Mouse (Mus musculus): Measurements from ENCODE around the gene Scd3. TPM values are rescaled to one million over a fixed set of nuclear protein-coding genes. Genes with fewer than 3 reads are reported as not detected.
"Not testable (repeated sequence)": the region's sequence is repeated elsewhere in the genome, so short reads cannot be mapped to it uniquely, and the experiment has no call there.

Scd3 gene
- total RNA-seq, 2 experiments from 2014 or later: not detected

DNA sequence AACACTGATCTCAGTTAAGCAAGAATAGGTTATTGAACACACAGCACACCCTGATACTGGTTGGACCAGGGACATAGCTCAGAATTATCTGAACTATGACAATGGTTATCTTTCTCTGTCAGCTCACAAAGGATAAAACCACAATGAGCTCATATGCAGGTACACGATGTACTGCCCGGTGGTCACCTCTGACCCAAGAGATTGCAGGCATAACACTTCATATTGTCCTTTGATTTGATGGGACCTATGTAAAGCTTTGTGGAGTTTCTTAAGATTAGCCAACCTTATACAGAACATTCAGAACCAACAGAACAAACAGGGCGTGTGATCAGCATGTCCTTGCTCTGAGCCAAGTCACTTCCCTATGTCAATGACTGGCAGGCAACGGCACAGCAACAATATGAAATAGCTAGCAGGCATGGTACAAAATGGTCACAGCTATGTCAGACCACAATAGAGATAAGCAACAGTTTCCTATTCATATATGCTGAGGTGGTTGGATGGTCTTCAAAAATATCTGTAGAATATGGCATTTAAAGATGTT lies 28.6 kb downstream of the Scd3 start:
- no peak for DNase-seq (ENCODE audit: low spot score in 2 of 2)

DNA sequence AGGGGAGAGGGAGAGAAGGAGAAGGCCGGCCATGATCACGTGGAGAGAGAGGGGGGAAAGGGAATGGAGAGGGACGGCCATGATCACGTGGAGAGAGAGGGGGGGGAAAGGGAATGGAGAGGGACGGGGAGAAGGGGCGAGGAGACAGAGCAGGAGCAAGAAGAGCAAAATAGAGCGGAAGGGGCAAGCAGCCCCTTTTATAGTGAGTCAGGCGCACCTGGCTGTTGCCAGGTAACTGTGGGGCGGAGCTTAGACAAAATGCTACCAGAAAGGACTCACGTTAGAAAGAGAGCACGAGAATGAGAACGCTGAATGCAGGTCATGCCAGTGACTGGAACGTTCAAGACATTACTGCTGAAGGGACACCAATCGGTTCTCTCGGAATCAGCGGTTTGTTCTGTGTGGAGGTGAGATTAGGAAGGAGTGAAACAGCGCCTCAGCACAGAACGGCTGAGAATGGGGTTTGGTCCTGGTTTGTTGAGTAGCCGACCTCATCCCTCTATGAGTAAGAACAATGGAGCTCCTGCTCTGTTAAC lies 34.5 kb downstream of the Scd3 start:
- no peak for DNase-seq (ENCODE audit: low spot score in 2 of 2)

DNA sequence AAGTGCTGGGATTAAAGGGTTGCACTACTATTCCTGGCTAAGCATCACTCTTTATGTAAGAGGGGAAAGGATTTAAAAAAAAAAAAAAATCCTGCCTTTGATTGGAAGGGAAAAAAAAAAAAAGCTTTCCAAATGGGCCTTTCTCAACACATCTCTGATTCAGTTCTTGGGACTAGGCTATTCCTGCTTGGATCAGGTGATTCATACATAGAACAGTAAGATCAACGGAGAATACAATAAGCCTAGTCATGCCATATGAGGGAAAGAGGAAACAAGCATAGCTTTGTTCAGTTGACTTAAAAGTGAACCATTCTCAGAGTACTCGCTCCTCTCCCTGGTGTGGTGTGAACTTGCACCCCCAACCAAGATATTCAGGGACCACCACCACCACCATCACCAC lies 35.8 kb downstream of the Scd3 start:
- DNase-seq (ENCODE audit: low spot score in 2 of 2): no peak

DNA sequence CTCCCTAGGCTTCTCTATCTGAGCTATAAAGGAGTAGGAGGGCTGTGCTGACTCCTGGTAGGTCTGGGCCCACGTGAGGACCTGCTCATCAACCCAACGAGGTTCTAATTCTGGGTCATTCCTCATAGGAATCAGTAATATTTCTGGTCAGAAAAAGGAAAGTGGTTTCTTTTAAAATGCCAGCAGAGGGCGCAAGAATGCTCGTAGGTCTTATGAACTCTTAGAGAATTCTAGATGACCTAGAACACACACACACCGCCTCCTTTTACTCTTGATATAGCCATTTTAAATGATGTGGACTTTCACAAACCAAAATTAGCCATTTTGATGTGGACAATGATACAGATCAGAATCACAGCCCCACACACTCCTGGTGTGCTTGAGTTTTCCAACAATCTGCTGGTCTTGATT lies 42.7 kb downstream of the Scd3 start:
- peak in 1 of 2 experiments; percentile 35 for DNase-seq (ENCODE audit: low spot score in 2 of 2)

DNA sequence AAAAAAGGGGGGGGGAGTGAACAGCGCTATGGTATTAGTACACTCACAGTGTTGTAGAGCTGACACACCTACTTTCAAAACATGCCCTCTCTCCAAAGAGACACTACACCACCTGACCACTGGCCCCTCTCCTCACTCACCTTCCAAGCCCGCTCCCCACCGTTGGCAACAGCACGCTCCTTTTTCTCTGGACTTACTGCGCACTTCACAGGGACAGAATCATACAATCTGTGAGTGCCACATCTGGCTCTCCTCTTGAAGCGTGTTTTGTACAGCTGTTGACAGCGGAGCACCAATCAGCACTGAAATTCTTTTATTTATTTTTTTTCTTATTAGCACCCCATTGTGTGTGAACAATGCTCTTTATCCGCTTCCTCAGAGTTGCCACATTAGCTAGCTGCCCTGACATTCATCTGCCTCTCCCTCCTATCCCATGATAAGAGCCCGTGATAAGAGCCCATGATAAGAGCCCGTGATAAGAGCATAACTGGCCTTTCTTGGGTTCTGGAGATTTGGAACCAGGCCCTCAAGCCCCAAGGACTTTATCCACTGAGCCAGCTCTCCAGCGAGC lies 43.4 kb downstream of the Scd3 start:
- no peak for DNase-seq (ENCODE audit: low spot score in 2 of 2)

DNA sequence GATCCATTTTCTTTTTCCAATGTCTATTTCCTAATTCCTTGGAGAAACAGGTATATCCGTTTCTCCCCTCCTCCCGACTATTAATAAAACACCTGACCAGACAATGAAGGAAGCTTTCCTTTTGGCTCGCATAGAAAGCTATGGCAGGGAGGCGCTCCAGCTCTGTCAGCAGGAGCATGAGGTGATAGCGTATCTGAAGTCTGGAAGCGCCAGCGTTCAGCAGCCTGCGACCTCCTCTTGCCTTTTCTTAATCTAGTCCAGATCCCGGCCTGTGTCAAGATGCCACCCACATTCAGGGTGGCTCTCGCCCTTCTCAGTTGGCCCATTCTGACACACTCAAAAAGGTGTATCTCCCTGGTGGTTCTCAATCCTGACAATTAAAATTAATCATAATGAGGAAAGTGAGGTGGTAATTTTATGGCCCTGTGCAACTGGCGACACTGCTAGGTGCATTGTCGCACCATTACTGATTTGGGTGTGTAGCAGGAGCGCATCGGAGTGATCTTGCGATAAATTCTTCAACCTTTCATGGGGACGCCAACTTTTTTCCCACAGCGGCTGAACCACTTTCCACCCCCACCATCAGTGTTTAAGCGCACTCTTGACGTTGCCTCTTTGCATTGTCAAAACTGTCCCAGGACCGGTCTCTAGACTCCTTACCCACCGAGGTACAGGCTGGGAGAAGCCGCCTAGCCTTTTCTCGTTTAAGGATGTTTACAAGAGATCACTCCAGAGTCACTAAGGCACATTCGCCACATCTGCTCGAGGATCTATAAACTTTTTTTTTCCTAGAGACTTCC lies 44.4 kb downstream of the Scd3 start:
- DNase-seq (ENCODE audit: low spot score in 2 of 2): no peak

DNA sequence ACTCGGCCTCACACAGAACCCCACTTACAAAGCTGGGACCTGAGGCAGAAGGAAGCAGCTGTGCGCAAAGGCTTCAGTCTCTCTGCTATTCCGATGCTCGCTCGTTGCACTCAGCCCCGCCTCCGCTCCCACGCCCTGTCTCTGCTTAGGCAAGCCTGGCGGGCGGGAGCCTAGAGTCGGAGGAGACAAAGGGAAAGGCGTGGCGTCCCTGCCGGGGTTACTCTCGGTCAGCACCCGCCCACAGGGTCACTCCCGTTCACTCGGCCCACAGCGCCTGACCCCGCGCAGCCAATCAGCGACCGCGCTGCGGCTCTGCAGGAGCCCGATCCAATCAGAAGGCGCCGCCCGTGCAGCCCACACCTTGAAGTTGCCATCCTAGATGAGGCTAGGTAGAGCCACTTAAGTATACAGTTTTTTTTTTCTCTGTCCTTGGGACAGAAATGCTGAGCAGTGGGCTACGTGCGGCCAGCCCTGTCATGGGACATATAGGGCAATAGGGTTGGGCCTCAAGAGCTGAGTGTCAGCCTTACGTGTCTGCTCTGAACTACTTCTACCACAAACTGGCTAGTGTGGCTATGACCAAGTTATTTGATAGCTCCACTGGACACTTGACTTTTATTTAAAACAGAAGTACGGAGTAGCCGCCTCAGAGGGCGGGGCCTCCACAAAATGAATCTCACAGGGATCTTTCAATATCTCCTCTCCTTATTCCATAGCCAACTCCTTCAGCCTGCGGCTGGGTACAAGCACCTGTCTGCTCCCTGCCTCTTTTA lies 45.2 kb downstream of the Scd3 start:
- peak; percentile 90 to 95 for DNase-seq (ENCODE audit: low spot score in 2 of 2)

DNA sequence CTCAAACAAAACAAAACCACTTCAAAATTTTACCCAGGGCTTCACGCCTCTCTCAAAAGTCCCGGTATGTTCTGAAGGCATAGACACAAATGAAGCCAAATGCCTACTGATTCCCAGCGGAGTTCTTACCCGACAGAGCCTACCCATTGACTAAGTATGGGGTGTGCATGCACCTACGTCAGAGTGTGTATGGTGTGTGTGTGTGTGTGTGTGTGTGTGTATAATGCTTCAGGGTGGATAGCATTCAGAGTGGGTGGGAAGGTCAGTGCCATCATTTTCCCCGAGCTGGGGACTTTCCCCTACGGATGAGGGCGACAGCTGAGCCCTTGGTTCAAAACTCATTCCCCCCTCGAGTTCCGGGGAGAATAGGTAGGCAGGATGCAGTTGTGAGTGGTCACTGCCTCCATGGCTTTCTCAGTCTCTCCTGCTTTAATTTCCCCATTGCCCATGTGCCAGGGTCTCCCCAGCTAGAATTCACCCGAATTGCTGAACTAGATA lies 45.8 kb downstream of the Scd3 start:
- no peak for DNase-seq (ENCODE audit: low spot score in 2 of 2)

DNA sequence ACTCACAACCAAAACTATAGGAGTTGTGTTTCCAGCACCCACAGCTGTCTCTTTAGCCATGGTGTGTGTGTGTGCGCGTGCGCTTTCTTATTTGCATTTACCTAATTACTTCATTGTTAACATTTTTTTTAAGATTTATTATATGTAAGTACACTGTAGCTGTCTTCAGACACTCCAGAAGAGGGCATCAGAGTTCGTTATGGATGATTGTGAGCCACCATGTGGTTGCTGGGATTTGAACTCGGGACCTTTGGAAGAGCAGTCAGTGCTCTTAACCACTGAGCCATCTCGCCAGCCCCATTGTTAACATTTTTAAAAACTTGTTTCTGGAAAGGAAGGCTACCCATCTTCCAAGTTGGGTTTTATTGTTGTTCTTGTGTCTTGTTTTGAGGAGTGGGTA lies 48.1 kb downstream of the Scd3 start:
- not testable (repeated sequence) for DNase-seq (ENCODE audit: low spot score in 2 of 2)

DNA sequence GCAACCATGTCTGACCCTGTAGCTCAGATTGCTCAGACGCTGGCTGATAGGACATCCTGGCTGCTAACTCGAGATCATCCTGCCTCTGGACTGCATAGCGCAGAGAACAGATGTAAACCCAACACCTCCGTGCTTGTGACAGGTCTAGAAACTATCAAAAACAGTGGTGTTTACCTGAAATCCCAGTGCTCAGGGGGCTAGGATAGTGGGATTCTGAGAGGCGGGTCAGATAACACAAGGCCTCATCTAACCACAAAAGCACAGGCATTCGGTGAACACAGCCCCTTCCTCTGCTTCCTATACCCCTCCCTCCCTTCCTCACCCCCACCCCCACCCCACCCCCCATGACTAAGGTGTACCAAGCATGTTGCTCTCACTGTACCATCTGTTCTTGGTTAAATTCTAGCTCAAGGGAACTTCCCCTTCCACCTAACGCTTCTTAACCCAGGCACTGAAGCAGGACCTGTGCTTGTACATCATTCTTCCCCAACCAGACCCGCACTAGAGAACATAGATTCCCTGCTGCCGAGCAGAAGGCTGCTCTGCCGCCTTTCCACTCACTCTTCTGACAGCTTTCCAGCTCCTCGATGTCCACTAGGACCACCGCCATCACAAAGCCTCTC lies 49.0 kb downstream of the Scd3 start:
- no peak for DNase-seq (ENCODE audit: low spot score in 2 of 2)

DNA sequence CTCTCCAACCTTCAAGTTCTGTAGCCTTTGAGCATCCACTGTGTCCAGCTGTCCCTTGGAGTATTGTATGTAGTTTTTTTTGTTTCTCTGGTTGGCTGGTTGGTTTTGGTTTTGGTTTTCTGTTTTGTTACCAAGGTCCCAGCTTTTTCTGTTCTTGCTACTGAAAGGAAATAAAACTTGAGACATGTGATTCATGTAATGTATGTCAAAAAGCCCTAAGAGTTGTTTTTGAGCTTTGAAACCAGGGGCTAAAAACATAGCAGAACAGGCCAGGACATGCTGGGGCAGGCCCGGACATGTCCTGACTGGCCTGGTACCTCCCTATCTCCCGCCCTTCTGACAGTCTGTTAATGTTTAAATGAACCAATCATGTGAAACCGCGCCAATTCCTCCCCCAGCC lies 51.0 kb downstream of the Scd3 start:
- not testable (repeated sequence) for DNase-seq (ENCODE audit: low spot score in 2 of 2)

DNA sequence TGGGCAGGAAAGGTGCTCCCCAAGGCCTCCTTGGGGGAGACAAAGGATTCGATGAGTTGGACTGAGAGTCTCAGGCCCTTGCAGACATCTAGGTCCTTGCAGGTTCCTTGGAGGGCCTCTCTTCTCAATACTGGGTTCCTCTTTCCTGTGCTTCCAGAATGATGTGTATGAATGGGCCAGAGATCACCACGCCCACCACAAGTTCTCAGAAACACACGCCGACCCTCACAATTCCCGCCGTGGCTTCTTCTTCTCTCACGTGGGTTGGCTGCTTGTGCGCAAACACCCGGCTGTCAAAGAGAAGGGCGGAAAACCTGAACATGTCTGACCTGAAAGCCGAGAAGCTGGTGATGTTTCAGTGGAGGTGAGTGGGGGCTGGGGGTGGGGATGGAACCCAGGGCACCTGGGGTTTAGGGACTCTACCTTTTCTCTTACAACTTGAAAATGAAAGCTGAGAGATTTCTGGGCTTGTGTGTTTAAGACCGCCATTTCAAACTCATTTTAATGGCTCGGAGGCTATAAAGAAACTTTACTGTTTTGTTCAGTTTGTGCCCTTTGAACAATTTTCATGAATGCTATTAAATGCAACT lies 54.4 kb downstream of the Scd3 start:
- no peak for DNase-seq (ENCODE audit: low spot score in 2 of 2)

DNA sequence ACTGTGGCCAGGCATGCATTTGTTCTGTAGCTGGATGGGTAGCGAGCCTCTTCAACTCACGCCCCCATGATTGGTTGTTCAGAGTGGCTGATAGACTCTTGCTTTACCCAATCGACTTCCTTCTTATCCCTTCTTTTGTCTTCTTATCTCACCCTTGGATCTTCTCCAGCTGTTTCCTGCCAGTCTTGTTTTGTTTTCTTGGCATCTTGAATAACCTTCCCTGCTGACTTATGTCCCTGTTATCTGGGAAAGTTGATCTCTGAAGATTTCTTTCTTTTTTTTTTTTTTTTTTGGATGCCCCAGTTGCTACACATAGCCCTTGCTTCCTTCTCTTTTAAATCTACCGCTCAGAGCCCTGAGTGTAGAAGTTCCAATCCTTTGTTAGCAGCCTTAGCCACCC lies 56.4 kb downstream of the Scd3 start:
- DNase-seq (ENCODE audit: low spot score in 2 of 2): no peak

DNA sequence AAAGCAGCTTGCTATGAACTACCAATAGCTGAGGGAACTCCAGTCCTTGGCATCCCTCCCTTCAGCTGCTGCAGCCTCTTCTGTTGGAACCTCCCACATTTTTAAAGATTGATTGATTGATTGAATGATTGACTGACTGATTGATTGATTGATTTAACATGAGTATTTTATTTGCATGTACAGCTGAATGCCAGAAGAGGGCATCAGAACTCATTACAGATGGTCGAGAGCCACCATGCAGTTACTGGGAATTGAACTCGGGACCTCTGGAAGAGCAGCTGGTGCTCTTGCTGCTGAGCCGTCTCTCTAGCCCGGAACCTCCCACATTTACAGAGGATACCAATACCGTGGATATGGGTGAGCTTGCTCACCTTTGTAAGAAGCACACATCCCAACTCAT lies 57.4 kb downstream of the Scd3 start:
- DNase-seq (ENCODE audit: low spot score in 2 of 2): no peak

DNA sequence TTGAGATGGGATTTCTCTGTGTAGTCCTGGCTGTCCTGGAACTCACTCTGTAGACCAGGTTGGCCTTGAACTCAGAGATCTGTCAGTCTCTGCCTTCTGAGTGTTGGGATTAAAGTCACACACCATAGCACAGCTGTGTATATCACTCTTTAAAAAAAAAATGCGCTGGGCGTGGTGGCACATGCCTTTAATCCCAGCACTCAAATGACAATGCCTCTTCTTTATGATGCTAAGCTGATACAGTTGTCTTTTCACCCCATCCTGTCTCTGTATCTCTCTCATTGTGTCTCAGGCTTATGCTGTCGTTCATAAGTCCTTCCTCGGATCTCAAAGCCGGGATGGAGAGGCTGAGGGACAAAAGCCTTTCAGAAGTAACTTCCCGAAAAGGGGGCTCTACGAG lies 58.7 kb downstream of the Scd3 start:
- no peak for DNase-seq (ENCODE audit: low spot score in 2 of 2)

DNA sequence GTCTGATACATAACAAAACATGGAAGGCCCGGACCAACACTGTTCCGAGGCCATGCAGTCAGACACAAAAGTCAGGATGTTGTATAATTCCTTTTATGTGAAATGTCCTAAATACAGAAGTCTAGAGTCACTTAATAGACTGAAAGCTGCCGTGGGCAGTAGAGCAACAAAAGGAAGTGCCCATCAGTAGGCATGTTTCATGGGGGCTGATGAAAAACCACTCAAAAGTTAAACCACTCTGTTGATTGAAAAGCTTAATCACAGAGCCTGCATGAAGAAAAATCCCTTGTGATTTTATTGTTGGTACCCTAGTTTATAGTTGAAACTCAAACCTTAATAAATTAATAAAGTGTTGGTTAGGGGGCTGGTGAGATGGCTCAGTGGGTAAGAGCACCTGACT lies 60.5 kb downstream of the Scd3 start:
- no peak for DNase-seq (ENCODE audit: low spot score in 2 of 2)

DNA sequence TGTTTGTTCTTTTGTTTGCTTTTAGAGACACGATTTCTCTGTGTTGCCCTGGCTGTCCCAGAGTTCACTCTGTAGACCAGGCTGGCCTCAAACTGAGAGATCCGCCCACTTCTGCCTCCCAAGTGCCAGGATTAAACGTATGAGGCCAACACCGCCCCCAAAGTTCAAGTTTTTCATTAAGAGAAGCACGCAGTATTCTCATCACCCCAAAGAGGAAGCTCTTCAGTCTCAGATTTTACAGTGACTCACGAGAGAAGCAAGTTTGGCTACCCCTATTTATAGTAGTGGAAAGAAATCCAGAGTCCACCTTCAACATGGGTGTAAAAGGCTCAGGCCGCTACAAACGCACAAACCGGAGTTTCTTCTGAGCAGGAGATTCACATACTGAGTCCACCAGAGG lies 61.2 kb downstream of the Scd3 start:
- no peak for DNase-seq (ENCODE audit: low spot score in 2 of 2)

DNA sequence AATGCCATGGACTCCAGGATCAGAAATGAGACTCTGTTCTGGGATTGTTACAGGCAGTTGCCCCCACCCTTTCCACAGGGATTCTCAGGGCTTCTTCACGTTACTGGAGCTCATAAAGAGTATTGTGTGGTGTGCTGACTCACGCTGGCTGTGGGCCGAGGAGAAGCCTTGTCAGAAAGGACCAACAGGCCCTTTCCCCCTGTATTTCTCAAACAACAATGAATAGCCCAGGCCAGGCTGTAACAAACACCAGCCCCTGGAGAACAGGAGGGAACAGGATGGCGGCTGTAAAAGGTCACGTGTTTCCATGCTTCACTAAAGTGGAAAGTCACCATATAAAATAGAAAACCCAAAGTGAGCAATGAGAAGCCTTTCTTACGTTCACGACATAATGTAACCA lies 62.2 kb downstream of the Scd3 start:
- peak in 1 of 2 experiments; percentile 27 for DNase-seq (ENCODE audit: low spot score in 2 of 2)

DNA sequence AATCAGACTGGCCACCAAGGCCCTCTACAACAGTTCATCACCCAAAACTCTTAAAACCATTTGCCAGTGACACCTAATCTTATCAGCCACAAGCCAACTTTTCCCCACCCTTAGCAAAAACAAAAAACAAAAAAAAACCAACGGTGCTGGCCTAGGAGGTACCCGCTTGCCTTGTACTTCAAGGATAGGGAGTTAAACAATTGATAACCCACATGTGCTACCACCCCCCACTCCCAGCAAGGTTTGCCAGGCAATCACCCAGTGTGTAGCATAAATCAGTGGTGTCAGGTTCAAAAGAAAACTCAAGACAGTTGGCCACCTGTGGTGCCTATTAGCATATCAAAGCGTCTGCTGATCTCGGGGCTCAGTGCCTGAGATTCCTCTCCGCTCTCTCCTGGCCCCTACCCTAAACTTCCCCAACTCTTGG lies 62.9 kb downstream of the Scd3 start:
- no peak for DNase-seq (ENCODE audit: low spot score in 2 of 2)

DNA sequence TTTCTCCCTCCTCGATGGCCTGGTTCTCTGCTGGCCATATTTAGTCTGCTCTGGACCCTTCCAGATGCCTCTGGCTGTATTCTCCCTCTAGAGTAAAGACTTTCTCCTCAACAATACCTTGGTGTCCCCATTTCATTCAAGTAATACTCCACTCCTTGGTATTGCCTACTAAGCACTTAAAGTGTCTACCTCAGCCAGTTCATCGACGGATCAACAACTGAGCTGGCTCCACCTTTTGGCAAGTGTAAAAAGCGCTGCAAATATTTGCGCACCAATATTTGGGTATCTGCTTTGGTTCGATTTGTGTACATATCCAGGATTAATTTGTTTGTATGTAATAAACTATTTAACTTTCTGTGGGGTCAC lies 63.4 kb downstream of the Scd3 start:
- no peak for DNase-seq (ENCODE audit: low spot score in 2 of 2)

All from gastrocnemius, postnatal 4 days (tissue).